Mouse (Mus musculus): ENCODE results near the gene Myt1l. TPM values are rescaled to one million over a fixed set of nuclear protein-coding genes. Genes with fewer than 3 reads are reported as not detected.

Myt1l gene
- polyA plus RNA-seq, 1 experiment from 2014 or later: 2.8 TPM

- Histone ChIP-seq H3K4me2 (replicated peaks) (no peak overlapping the region), H3K4me1 (replicated peaks) (no peaks in the 10 kb centered on the region), H3K27ac (no peak overlapping the region), H3K9ac (no peak overlapping the region), H3K4me3 (replicated peaks) (no peak overlapping the region), H3K9me3 (no peaks in the 10 kb centered on the region), H3K36me3 (no peaks in the 10 kb centered on the region), H3K27me3 (replicated peaks) (peaks cover 11% of the 10 kb centered on the region)
- no peak for ATAC-seq
- 56% methylated on average over 5 of the region's 5 CpGs for WGBS
Observed at GRCm38 (mm10) chr12:29539106-29539505, 10.9 kb downstream of the Myt1l start.

- Histone ChIP-seq H3K36me3 (no peaks in the 10 kb centered on the region), H3K4me1 (replicated peaks) (no peaks in the 10 kb centered on the region), H3K27ac (no peak overlapping the region), H3K4me2 (replicated peaks) (no peak overlapping the region), H3K9me3 (no peaks in the 10 kb centered on the region), H3K4me3 (replicated peaks) (no peak overlapping the region), H3K9ac (no peak overlapping the region), H3K27me3 (replicated peaks) (no peaks in the 10 kb centered on the region; the same call in 1 of the 2 replicates)
- ATAC-seq: no peak
- 81% methylated on average over 5 of the region's 5 CpGs for WGBS
Observed at GRCm38 (mm10) chr12:29540741-29541140, 12.6 kb downstream of the Myt1l start.

- WGBS: 35% methylated on average over 3 of the region's 3 CpGs
- Histone ChIP-seq H3K9ac (no peak overlapping the region), H3K4me1 (replicated peaks) (no peaks in the 10 kb centered on the region)
Observed at GRCm38 (mm10) chr12:29546073-29546472, 17.9 kb downstream of the Myt1l start.

GRCm38 (mm10) chr12:29547112-29547511 lies 18.9 kb downstream of the Myt1l start:
- H3K4me3 ChIP-seq (replicated peaks): no peak overlapping the region
- no peaks in the 10 kb centered on the region for H3K4me1 ChIP-seq (replicated peaks)
- no peak for ATAC-seq
- H3K27me3 ChIP-seq (replicated peaks): no peaks in the 10 kb centered on the region
- no peak overlapping the region for H3K4me2 ChIP-seq (replicated peaks)
- whole genome bisulfite sequencing: 81% methylated on average over 5 of the region's 5 CpGs
- H3K27ac ChIP-seq: no peak overlapping the region
- H3K9me3 ChIP-seq: no peaks in the 10 kb centered on the region
- H3K36me3 ChIP-seq: no peaks in the 10 kb centered on the region
- no peak overlapping the region for H3K9ac ChIP-seq

More at GRCm38 (mm10) chr12:29546073-29546472, 17.9 kb downstream of the Myt1l start:
- no peak for ATAC-seq
- Histone ChIP-seq H3K27ac (no peak overlapping the region), H3K27me3 (replicated peaks) (no peaks in the 10 kb centered on the region), H3K36me3 (no peaks in the 10 kb centered on the region), H3K9me3 (no peaks in the 10 kb centered on the region), H3K4me2 (replicated peaks) (no peak overlapping the region), H3K4me3 (replicated peaks) (no peak overlapping the region)

GRCm38 (mm10) chr12:29547755-29548154 lies 19.6 kb downstream of the Myt1l start:
- H3K36me3 ChIP-seq: no peaks in the 10 kb centered on the region
- H3K4me2 ChIP-seq (replicated peaks): no peak overlapping the region
- no peak for ATAC-seq
- no peaks in the 10 kb centered on the region for H3K9me3 ChIP-seq
- H3K4me1 ChIP-seq (replicated peaks): no peaks in the 10 kb centered on the region
- no peak overlapping the region for H3K4me3 ChIP-seq (replicated peaks)
- WGBS: 74% methylated on average over 6 of the region's 6 CpGs
- H3K9ac ChIP-seq: no peak overlapping the region
- no peak overlapping the region for H3K27ac ChIP-seq
- H3K27me3 ChIP-seq (replicated peaks): no peaks in the 10 kb centered on the region

GRCm38 (mm10) chr12:29553138-29553537 lies 25.0 kb downstream of the Myt1l start:
- Histone ChIP-seq H3K9ac (no peak overlapping the region), H3K27me3 (replicated peaks) (no peaks in the 10 kb centered on the region), H3K4me3 (replicated peaks) (no peak overlapping the region), H3K9me3 (no peaks in the 10 kb centered on the region), H3K27ac (no peak overlapping the region), H3K4me2 (replicated peaks) (no peak overlapping the region), H3K36me3 (no peaks in the 10 kb centered on the region), H3K4me1 (replicated peaks) (no peaks in the 10 kb centered on the region)
- WGBS: 77% methylated on average over 7 of the region's 7 CpGs
- no peak for ATAC-seq

GRCm38 (mm10) chr12:29555718-29556117 lies 27.5 kb downstream of the Myt1l start:
- no peak overlapping the region for H3K4me3 ChIP-seq (replicated peaks)
- no peak overlapping the region for H3K9ac ChIP-seq
- no peak overlapping the region for H3K4me2 ChIP-seq (replicated peaks)
- ATAC-seq: no peak
- H3K27ac ChIP-seq: no peak overlapping the region
- WGBS: 71% methylated on average over 4 of the region's 4 CpGs
- no peaks in the 10 kb centered on the region for H3K4me1 ChIP-seq (replicated peaks)
- no peaks in the 10 kb centered on the region for H3K27me3 ChIP-seq (replicated peaks)
- H3K9me3 ChIP-seq: no peaks in the 10 kb centered on the region
- H3K36me3 ChIP-seq: no peaks in the 10 kb centered on the region

GRCm38 (mm10) chr12:29556408-29556807 lies 28.2 kb downstream of the Myt1l start:
- H3K27ac ChIP-seq: no peak overlapping the region
- no peaks in the 10 kb centered on the region for H3K4me1 ChIP-seq (replicated peaks)
- H3K9ac ChIP-seq: no peak overlapping the region
- H3K9me3 ChIP-seq: no peaks in the 10 kb centered on the region
- WGBS: 61% methylated on average over 3 of the region's 3 CpGs
- ATAC-seq: no peak
- no peak overlapping the region for H3K4me3 ChIP-seq (replicated peaks)
- no peak overlapping the region for H3K4me2 ChIP-seq (replicated peaks)
- no peaks in the 10 kb centered on the region for H3K27me3 ChIP-seq (replicated peaks)
- no peaks in the 10 kb centered on the region for H3K36me3 ChIP-seq

- 57% methylated on average over 6 of the region's 6 CpGs for WGBS
- no peak overlapping the region for H3K9ac ChIP-seq
- H3K4me2 ChIP-seq (replicated peaks): no peak overlapping the region
- no peaks in the 10 kb centered on the region for H3K27me3 ChIP-seq (replicated peaks)
- ATAC-seq: no peak
- H3K36me3 ChIP-seq: no peaks in the 10 kb centered on the region
- no peak overlapping the region for H3K27ac ChIP-seq
- no peaks in the 10 kb centered on the region for H3K4me1 ChIP-seq (replicated peaks)
- H3K4me3 ChIP-seq (replicated peaks): no peak overlapping the region
- H3K9me3 ChIP-seq: no peaks in the 10 kb centered on the region
Observed at GRCm38 (mm10) chr12:29556901-29557300, 28.7 kb downstream of the Myt1l start.

GRCm38 (mm10) chr12:29559769-29560168 lies 31.6 kb downstream of the Myt1l start:
- no peak for ATAC-seq
- H3K9me3 ChIP-seq: no peaks in the 10 kb centered on the region
- H3K36me3 ChIP-seq: no peaks in the 10 kb centered on the region
- no peak overlapping the region for H3K9ac ChIP-seq
- H3K4me1 ChIP-seq (replicated peaks): no peaks in the 10 kb centered on the region
- H3K27ac ChIP-seq: no peak overlapping the region
- WGBS: 86% methylated on average over 5 of the region's 5 CpGs
- no peaks in the 10 kb centered on the region for H3K27me3 ChIP-seq (replicated peaks)
- no peak overlapping the region for H3K4me3 ChIP-seq (replicated peaks)
- H3K4me2 ChIP-seq (replicated peaks): no peak overlapping the region

GRCm38 (mm10) chr12:29561222-29561621 lies 33.0 kb downstream of the Myt1l start:
- Histone ChIP-seq H3K4me3 (replicated peaks) (no peak overlapping the region), H3K9me3 (no peaks in the 10 kb centered on the region), H3K4me2 (replicated peaks) (no peak overlapping the region), H3K4me1 (replicated peaks) (no peaks in the 10 kb centered on the region), H3K9ac (no peak overlapping the region), H3K27me3 (replicated peaks) (no peaks in the 10 kb centered on the region), H3K27ac (no peak overlapping the region), H3K36me3 (no peaks in the 10 kb centered on the region)
- no peak for ATAC-seq
- WGBS: 90% methylated on average over 2 of the region's 2 CpGs

- no peaks in the 10 kb centered on the region for H3K4me1 ChIP-seq (replicated peaks)
- no peaks in the 10 kb centered on the region for H3K27me3 ChIP-seq (replicated peaks)
- H3K36me3 ChIP-seq: no peaks in the 10 kb centered on the region
- no peak overlapping the region for H3K9ac ChIP-seq
- H3K27ac ChIP-seq: no peak overlapping the region
- H3K4me2 ChIP-seq (replicated peaks): no peak overlapping the region
- 75% methylated on average over 7 of the region's 7 CpGs for WGBS
- ATAC-seq: no peak
- H3K9me3 ChIP-seq: no peaks in the 10 kb centered on the region
- H3K4me3 ChIP-seq (replicated peaks): no peak overlapping the region
Observed at GRCm38 (mm10) chr12:29569311-29569710, 41.1 kb downstream of the Myt1l start.

- H3K27ac ChIP-seq: no peak overlapping the region
Observed at GRCm38 (mm10) chr12:29570351-29570750, 42.2 kb downstream of the Myt1l start.

More at GRCm38 (mm10) chr12:29570351-29570750, 42.2 kb downstream of the Myt1l start:
- H3K36me3 ChIP-seq: no peaks in the 10 kb centered on the region
- H3K4me3 ChIP-seq (replicated peaks): no peak overlapping the region
- H3K4me2 ChIP-seq (replicated peaks): no peak overlapping the region
- no peaks in the 10 kb centered on the region for H3K4me1 ChIP-seq (replicated peaks)
- H3K9me3 ChIP-seq: no peaks in the 10 kb centered on the region
- H3K27me3 ChIP-seq (replicated peaks): no peaks in the 10 kb centered on the region
- no peak overlapping the region for H3K9ac ChIP-seq
- ATAC-seq: no peak
- WGBS: 86% methylated on average over 6 of the region's 6 CpGs

Data from intestine, embryonic 15.5 days (tissue).